ENCODE assay signal across 11 mouse cellular contexts in the genomic region with DNA sequence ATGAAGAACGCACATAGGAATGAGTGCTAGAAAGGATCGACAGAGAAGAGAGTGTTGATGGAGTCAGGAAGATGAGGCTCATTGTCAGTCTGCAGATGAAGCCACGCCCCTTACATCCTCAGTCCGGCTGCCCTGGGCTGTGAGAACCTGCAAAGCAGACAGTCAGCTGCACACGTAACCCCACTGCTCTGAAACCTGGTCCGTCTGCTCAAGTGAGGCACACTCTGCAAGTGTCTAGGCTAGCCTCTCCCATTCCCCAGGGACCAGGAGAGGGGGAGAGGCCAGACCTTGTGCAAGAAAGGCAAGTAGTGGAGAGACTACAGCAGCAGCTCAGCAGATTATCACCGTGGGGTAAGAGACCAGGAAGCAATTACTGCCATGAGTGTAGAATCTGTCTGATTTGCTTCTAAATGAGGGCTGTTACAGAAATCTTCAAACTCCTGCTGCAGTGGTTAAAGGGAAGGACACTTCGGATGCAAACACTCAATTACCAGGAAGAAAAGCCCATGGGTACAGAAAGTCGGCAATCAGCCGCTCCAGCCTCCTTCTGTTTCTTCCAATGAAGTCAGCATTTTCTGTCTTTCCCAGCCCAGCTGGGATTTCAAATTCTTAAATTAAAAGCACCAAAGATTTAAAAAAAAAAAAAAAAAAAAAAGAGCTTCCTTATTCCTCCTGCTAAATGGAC.
A peak's percentile ranks its signal among the peaks of the same experiment; 100 is the strongest.
DNase-seq lines count a peak whose midpoint lies in the region; ATAC-seq and TF ChIP-seq lines count a peak whose summit lies in the region.
"Had no signal": no experiment of that assay in that cellular context is flagged by ENCODE, and none has a peak within 500 bp of the region (broad histone marks: within the 10 kb centered on the region; RNA-seq: fewer than 3 reads in every experiment).

No protein-coding gene starts in this region.

- 48% methylated on average over 10 of the region's 10 CpGs for WGBS in hindbrain, postnatal 0 days
- WGBS in heart, adult 2 months = 55% methylated on average over 10 of the region's 10 CpGs

- no peak for TF ChIP-seq POLR2A in brain, embryonic 14.5 days (IDR thresholded peaks at IDR 0.05; ENCODE audit: borderline replicate concordance, extremely low read depth, insufficient read depth, insufficient read length, poor library complexity, severe bottlenecking)
- no peak for TF ChIP-seq POLR2A in heart, adult 2 months (IDR thresholded peaks at IDR 0.05; ENCODE audit: insufficient read depth, low read depth, low read length)

- no peak overlapping the region for H3K4me2 ChIP-seq in hindbrain, postnatal 0 days (ENCODE audit: low read depth, low read length)

- H3K4me3 ChIP-seq in left cerebral cortex, adult 2 months = no peak overlapping the region
- H3K4me3 ChIP-seq in hindbrain, postnatal 0 days (ENCODE audit: low read length) = no peak overlapping the region
- H3K4me3 ChIP-seq in heart, adult 2 months = no peak overlapping the region

- no peaks in the 10 kb centered on the region for H3K27me3 ChIP-seq in hindbrain, postnatal 0 days (ENCODE audit: insufficient read depth, low read length)
- H3K27me3 ChIP-seq in heart, adult 2 months (ENCODE audit: control insufficient read depth, insufficient read depth, low read length) = no peaks in the 10 kb centered on the region

- no peak for TF ChIP-seq EP300 in heart, adult 2 months (IDR thresholded peaks at IDR 0.05; ENCODE audit: insufficient read depth, low read depth, low read length)

- intact Hi-C loops in left cerebral cortex, adult 2 months (cut with DNase I) = no loop called here
- intact Hi-C loops in left cerebral cortex, postnatal 10 days (cut with DNase I) = no loop called here
- intact Hi-C loops in heart, adult 2 months (cut with DNase I) = no loop called here

- H3K4me1 ChIP-seq in hindbrain, postnatal 0 days (ENCODE audit: insufficient read depth, low read length) = peaks cover 14% of the 10 kb centered on the region; the same call in 1 of the 2 replicates
- H3K4me1 ChIP-seq in heart, adult 2 months (ENCODE audit: control insufficient read depth, insufficient read depth, low read length) = peaks cover 6% of the 10 kb centered on the region

- H3K9ac ChIP-seq in hindbrain, postnatal 0 days (replicated peaks; ENCODE audit: low read length) = no peak overlapping the region
- H3K9ac ChIP-seq in heart, adult 2 months (ENCODE audit: low read depth, low read length) = no peak overlapping the region
- H3K9ac ChIP-seq: liver, embryonic 14.5 days had no signal

- H3K27ac ChIP-seq in left cerebral cortex, adult 2 months = peak overlapping the region; percentile 61
- H3K27ac ChIP-seq in hindbrain, postnatal 0 days = no peak overlapping the region
- H3K27ac ChIP-seq in heart, adult 2 months = no peak overlapping the region
- H3K27ac ChIP-seq: liver, embryonic 14.5 days had no signal

- peak; percentile 30; the same call in 1 of the 2 replicates for ATAC-seq in hindbrain, postnatal 0 days

- H3K36me3 ChIP-seq in hindbrain, postnatal 0 days (ENCODE audit: insufficient read depth, low read length) = no peaks in the 10 kb centered on the region
- H3K36me3 ChIP-seq in heart, adult 2 months (ENCODE audit: control insufficient read depth, insufficient read depth, low read length) = no peaks in the 10 kb centered on the region

- no peak for DNase-seq in left cerebral cortex, adult 2 months (ENCODE audit: extremely low spot score in 1 of 2, low spot score in 2 of 2)
- no peak for DNase-seq in left cerebral cortex, postnatal 10 days (ENCODE audit: extremely low spot score in 1 of 2, low spot score in 2 of 2)
- DNase-seq in brain, embryonic 14.5 days (ENCODE audit: low read depth) = peak; percentile 66
- DNase-seq in hindbrain, postnatal 0 days (ENCODE audit: low spot score) = peak; percentile 29
- DNase-seq in skeletal muscle tissue, adult 2 months (ENCODE audit: low read depth, low spot score) = peak; percentile 20
- no peak for DNase-seq in heart, adult 2 months
- no peak for DNase-seq in layer of hippocampus, adult 9-11 months
- DNase-seq in layer of hippocampus, postnatal 25 days (ENCODE audit: extremely low spot score in 1 of 2, low spot score in 1 of 2) = no peak
- DNase-seq: gastrocnemius, postnatal 10 days; kidney, postnatal 10 days had no signal

- no peaks in the 10 kb centered on the region for H3K9me3 ChIP-seq in hindbrain, postnatal 0 days (ENCODE audit: low read length)

- H3K79me2 ChIP-seq in heart, adult 2 months (replicated peaks; ENCODE audit: control insufficient read depth, insufficient read depth, low read length) = no peaks in the 10 kb centered on the region

- TF ChIP-seq CTCF in left cerebral cortex, adult 2 months (IDR thresholded peaks at IDR 0.05) = no peak
- TF ChIP-seq CTCF in brain, embryonic 14.5 days (IDR thresholded peaks at IDR 0.05; ENCODE audit: borderline replicate concordance, extremely low read depth, insufficient read depth, insufficient read length) = no peak
- no peak for TF ChIP-seq CTCF in hindbrain, postnatal 0 days (IDR thresholded peaks at IDR 0.05; ENCODE audit: low read depth)
- no peak for TF ChIP-seq CTCF in heart, adult 2 months (IDR thresholded peaks at IDR 0.05)

Comparison
In these comparisons a context has a peak if more than half of its experiments do, and no peak if none do; other contexts are left out.
1. DNase-seq: peak in brain, embryonic 14.5 days (single experiment), hindbrain, postnatal 0 days (single experiment) and skeletal muscle tissue, adult 2 months (single experiment); none in left cerebral cortex, adult 2 months (0 of 2), left cerebral cortex, postnatal 10 days (0 of 2), heart, adult 2 months (0 of 2), layer of hippocampus, adult 9-11 months (single experiment) and layer of hippocampus, postnatal 25 days (0 of 2).